Mouse (Mus musculus): ENCODE results near the gene Klhl2. TPM values are rescaled to one million over a fixed set of nuclear protein-coding genes. Genes with fewer than 3 reads are reported as not detected.

Gene Klhl2
- total and polyA plus RNA-seq, 3 experiments, result 11.5 to 12.1 TPM; not detected in 1

- no peaks in the 10 kb centered on the region for H3K27me3 ChIP-seq (ENCODE audit: control insufficient read depth in 1 of 2, insufficient read depth in 2 of 2, low read length in 2 of 2)
- H3K9me3 ChIP-seq (replicated peaks; ENCODE audit: insufficient read depth, low read length), result no peaks in the 10 kb centered on the region
- H3K9ac ChIP-seq (ENCODE audit: control insufficient read depth, low read depth, low read length, poor library complexity, severe bottlenecking), result no peak overlapping the region
- no peaks in the 10 kb centered on the region; a peak in 2 of 4 replicates for H3K36me3 ChIP-seq (ENCODE audit: control insufficient read depth in 1 of 2, insufficient read depth in 2 of 2, low read length in 2 of 2)
- no peak for DNase-seq (ENCODE audit: low read depth, low spot score)
- H3K27ac ChIP-seq (ENCODE audit: control insufficient read depth, low read depth, low read length), result no peak overlapping the region
- no peak overlapping the region for H3K4me3 ChIP-seq (ENCODE audit: control insufficient read depth in 1 of 2, insufficient read depth in 1 of 2, low read depth in 2 of 2, low read length in 2 of 2)
- TF ChIP-seq MAX (IDR thresholded peaks at IDR 0.05; ENCODE audit: low read length), result no peak
- no peak for TF ChIP-seq EP300 (IDR thresholded peaks at IDR 0.05; ENCODE audit: low read depth in 1 of 2, low read length in 2 of 2)
- TF ChIP-seq MEF2A (IDR thresholded peaks at IDR 0.05; ENCODE audit: extremely low read depth, insufficient replicate concordance, low read depth, low read length, poor library complexity, severe bottlenecking), result no peak
- no peak for TF ChIP-seq GATA1 (IDR thresholded peaks at IDR 0.05; ENCODE audit: low read depth, low read length)
- no peak for TF ChIP-seq SMC3 (IDR thresholded peaks at IDR 0.05; ENCODE audit: low read depth, low read length)
- no peak for TF ChIP-seq POLR2AphosphoS5 (IDR thresholded peaks at IDR 0.05; ENCODE audit: borderline replicate concordance, low read depth, low read length)
- no peak for TF ChIP-seq ZC3H11A (IDR thresholded peaks at IDR 0.05; ENCODE audit: low read depth, low read length)
- TF ChIP-seq MYB (IDR thresholded peaks at IDR 0.05; ENCODE audit: low read depth, low read length), result no peak
- TF ChIP-seq USF2 (IDR thresholded peaks at IDR 0.05; ENCODE audit: borderline replicate concordance in 1 of 2, insufficient read depth in 1 of 2, low read depth in 1 of 2, low read length in 2 of 2), result no peak
- TF ChIP-seq CHD1 (IDR thresholded peaks at IDR 0.05; ENCODE audit: low read depth, low read length), result no peak
- TF ChIP-seq ETS1 (IDR thresholded peaks at IDR 0.05; ENCODE audit: low read depth, low read length), result no peak
- TF ChIP-seq MAFK (IDR thresholded peaks at IDR 0.05; ENCODE audit: borderline replicate concordance, low read depth, low read length), result no peak
- TF ChIP-seq TCF12 (IDR thresholded peaks at IDR 0.05; ENCODE audit: low read depth, low read length), result no peak
- no peak for TF ChIP-seq HCFC1 (IDR thresholded peaks at IDR 0.05; ENCODE audit: low read depth, low read length)
- no peak for TF ChIP-seq SIN3A (IDR thresholded peaks at IDR 0.05; ENCODE audit: low read length)
- no peak for TF ChIP-seq UBTF (IDR thresholded peaks at IDR 0.05; ENCODE audit: borderline replicate concordance, insufficient read depth, low read depth, low read length)
- TF ChIP-seq USF1 (IDR thresholded peaks at IDR 0.05; ENCODE audit: low read depth, low read length), result no peak
- no peak for TF ChIP-seq E2F4 (IDR thresholded peaks at IDR 0.05; ENCODE audit: borderline replicate concordance, low read depth, low read length)
- TF ChIP-seq POLR2A (IDR thresholded peaks at IDR 0.05; ENCODE audit: control insufficient read depth in 1 of 2, insufficient read depth in 1 of 2, low read depth in 1 of 2, low read length in 2 of 2, poor library complexity in 1 of 2), result no peak
- TF ChIP-seq BHLHE40 (IDR thresholded peaks at IDR 0.05; ENCODE audit: borderline replicate concordance, low read depth, low read length), result no peak
- no peaks in the 10 kb centered on the region for H3K79me2 ChIP-seq (ENCODE audit: control insufficient read depth, insufficient read depth, low read length, poor library complexity)
- no peaks in the 10 kb centered on the region for H3K4me1 ChIP-seq (ENCODE audit: control insufficient read depth in 1 of 2, insufficient read depth in 2 of 2, low read length in 2 of 2)
These were observed 25.9 kb downstream of the Klhl2 start for GRCm38 (mm10) chr8:64823905-64824304.

- H3K27me3 ChIP-seq (ENCODE audit: control insufficient read depth in 1 of 2, insufficient read depth in 2 of 2, low read length in 2 of 2), result no peaks in the 10 kb centered on the region
- no peaks in the 10 kb centered on the region for H3K9me3 ChIP-seq (replicated peaks; ENCODE audit: insufficient read depth, low read length)
- no peak overlapping the region for H3K9ac ChIP-seq (ENCODE audit: control insufficient read depth, low read depth, low read length, poor library complexity, severe bottlenecking)
- no peak overlapping the region for H3K4me3 ChIP-seq (ENCODE audit: control insufficient read depth in 1 of 2, insufficient read depth in 1 of 2, low read depth in 2 of 2, low read length in 2 of 2)
- H3K27ac ChIP-seq (ENCODE audit: control insufficient read depth, low read depth, low read length), result no peak overlapping the region; the same call in 1 of the 2 replicates
- DNase-seq (ENCODE audit: low read depth, low spot score), result peak; percentile 34
- no peaks in the 10 kb centered on the region for H3K79me2 ChIP-seq (ENCODE audit: control insufficient read depth, insufficient read depth, low read length, poor library complexity)
- TF ChIP-seq CHD1 (IDR thresholded peaks at IDR 0.05; ENCODE audit: low read depth, low read length) (no peak), ELF1 (IDR thresholded peaks at IDR 0.05; ENCODE audit: low read depth, low read length) (no peak), MEF2A (IDR thresholded peaks at IDR 0.05; ENCODE audit: extremely low read depth, insufficient replicate concordance, low read depth, low read length, poor library complexity, severe bottlenecking) (no peak), POLR2A (IDR thresholded peaks at IDR 0.05; ENCODE audit: control insufficient read depth in 1 of 2, insufficient read depth in 1 of 2, low read depth in 1 of 2, low read length in 2 of 2, poor library complexity in 1 of 2) (no peak), SMC3 (IDR thresholded peaks at IDR 0.05; ENCODE audit: low read depth, low read length) (no peak), MAZ (IDR thresholded peaks at IDR 0.05; ENCODE audit: low read depth, low read length) (no peak), MXI1 (IDR thresholded peaks at IDR 0.05; ENCODE audit: low read depth, low read length) (no peak), NRF1 (IDR thresholded peaks at IDR 0.05; ENCODE audit: insufficient read depth, low read depth, low read length, poor library complexity, severe bottlenecking) (no peak), GATA1 (IDR thresholded peaks at IDR 0.05; ENCODE audit: low read depth, low read length) (no peak), POLR2AphosphoS5 (IDR thresholded peaks at IDR 0.05; ENCODE audit: borderline replicate concordance, low read depth, low read length) (no peak), MAX (IDR thresholded peaks at IDR 0.05; ENCODE audit: low read length) (no peak), ZNF384 (IDR thresholded peaks at IDR 0.05; ENCODE audit: low read depth, low read length) (no peak), E2F4 (IDR thresholded peaks at IDR 0.05; ENCODE audit: borderline replicate concordance, low read depth, low read length) (no peak), POLR2AphosphoS2 (IDR thresholded peaks at IDR 0.05; ENCODE audit: low read length) (no peak), MAFK (IDR thresholded peaks at IDR 0.05; ENCODE audit: borderline replicate concordance, low read depth, low read length) (no peak), ZC3H11A (IDR thresholded peaks at IDR 0.05; ENCODE audit: low read depth, low read length) (no peak), GABPA (IDR thresholded peaks at IDR 0.05; ENCODE audit: low read depth, low read length) (no peak), TBP (IDR thresholded peaks at IDR 0.05; ENCODE audit: low read depth, low read length) (no peak)
- no peaks in the 10 kb centered on the region for H3K4me1 ChIP-seq (ENCODE audit: control insufficient read depth in 1 of 2, insufficient read depth in 2 of 2, low read length in 2 of 2)
- H3K36me3 ChIP-seq (ENCODE audit: control insufficient read depth in 1 of 2, insufficient read depth in 2 of 2, low read length in 2 of 2), result no peaks in the 10 kb centered on the region; a peak in 2 of 4 replicates
These were observed 28.9 kb downstream of the Klhl2 start for GRCm38 (mm10) chr8:64820940-64821339.
